In genomic region chr7:68382187-68382586, GRCm38 (mm10) we compare ENCODE assay signal across 13 mouse cellular contexts.
DNase-seq lines count a peak whose midpoint lies in the region; ATAC-seq lines count a peak whose summit lies in the region.
"Had no signal": no experiment of that assay in that cellular context is flagged by ENCODE, and none has a peak within 500 bp of the region (broad histone marks: within the 10 kb centered on the region; RNA-seq: fewer than 3 reads in every experiment).

No protein-coding gene starts in this region.

- no peak for DNase-seq in heart, adult 8-10 months (ENCODE audit: low spot score)
- no peak for DNase-seq in lung, postnatal 25 days (ENCODE audit: low spot score)
- peak; percentile 77 for DNase-seq in retina, postnatal 1 day
- no peak for DNase-seq in urinary bladder, postnatal 14 days (ENCODE audit: low spot score)
- DNase-seq in ovary, postnatal 36 days (ENCODE audit: low spot score), result no peak
- DNase-seq: adrenal gland, adult 8-10 months; cerebellum, adult 18-20 months; thymus, postnatal 14 days had no signal

- H3K27me3 ChIP-seq in heart, embryonic 13.5 days (replicated peaks), result peaks cover 27% of the 10 kb centered on the region
- H3K27me3 ChIP-seq in lung, embryonic 15.5 days, result no peaks in the 10 kb centered on the region; the same call in 1 of the 2 replicates
- H3K27me3 ChIP-seq in intestine, embryonic 16.5 days (replicated peaks; ENCODE audit: control insufficient read depth, insufficient read depth, low read length), result no peaks in the 10 kb centered on the region
- H3K27me3 ChIP-seq: embryonic facial prominence, embryonic 13.5 days had no signal

- no peak overlapping the region for H3K9ac ChIP-seq in heart, embryonic 13.5 days
- no peak overlapping the region for H3K9ac ChIP-seq in lung, embryonic 15.5 days
- no peak overlapping the region for H3K9ac ChIP-seq in intestine, embryonic 16.5 days (ENCODE audit: low read depth, low read length)
- H3K9ac ChIP-seq: embryonic facial prominence, embryonic 13.5 days had no signal

- no peak overlapping the region for H3K4me3 ChIP-seq in heart, embryonic 13.5 days
- no peak overlapping the region for H3K4me3 ChIP-seq in lung, embryonic 15.5 days
- no peak overlapping the region for H3K4me3 ChIP-seq in intestine, embryonic 16.5 days (ENCODE audit: low read length)
- H3K4me3 ChIP-seq: embryonic facial prominence, embryonic 13.5 days had no signal

- H3K4me2 ChIP-seq in heart, embryonic 13.5 days, result peak overlapping the region; percentile 46
- no peak overlapping the region; the same call in 1 of the 2 replicates for H3K4me2 ChIP-seq in lung, embryonic 15.5 days
- 0 out of 2 replicates have a peak overlapping the region, but pooled peaks have one; percentile 5 for H3K4me2 ChIP-seq in intestine, embryonic 16.5 days (ENCODE audit: low read depth, low read length)
- H3K4me2 ChIP-seq: embryonic facial prominence, embryonic 13.5 days had no signal

- no peaks in the 10 kb centered on the region for H3K9me3 ChIP-seq in heart, embryonic 13.5 days
- no peaks in the 10 kb centered on the region for H3K9me3 ChIP-seq in lung, embryonic 15.5 days
- no peaks in the 10 kb centered on the region for H3K9me3 ChIP-seq in intestine, embryonic 16.5 days (ENCODE audit: control insufficient read depth, low read length)
- H3K9me3 ChIP-seq: embryonic facial prominence, embryonic 13.5 days had no signal

- H3K4me1 ChIP-seq in heart, embryonic 13.5 days, result peaks cover 20% of the 10 kb centered on the region
- H3K4me1 ChIP-seq in lung, embryonic 15.5 days, result peaks cover 9% of the 10 kb centered on the region
- H3K4me1 ChIP-seq in intestine, embryonic 16.5 days (ENCODE audit: control insufficient read depth, insufficient read depth, low read length), result no peaks in the 10 kb centered on the region

- no peaks in the 10 kb centered on the region for H3K36me3 ChIP-seq in heart, embryonic 13.5 days
- no peaks in the 10 kb centered on the region for H3K36me3 ChIP-seq in lung, embryonic 15.5 days
- H3K36me3 ChIP-seq in intestine, embryonic 16.5 days (ENCODE audit: control insufficient read depth, insufficient read depth, low read length), result no peaks in the 10 kb centered on the region
- H3K36me3 ChIP-seq: embryonic facial prominence, embryonic 13.5 days had no signal

- ATAC-seq in heart, embryonic 13.5 days (ENCODE audit: extremely low read depth, insufficient number of reproducible peaks, low FRiP score, low TSS enrichment), result no peak
- peak; percentile 58; the same call in 1 of the 2 replicates for ATAC-seq in lung, embryonic 15.5 days (ENCODE audit: borderline replicate concordance, extremely low read depth, low FRiP score, low TSS enrichment)
- no peak for ATAC-seq in intestine, embryonic 16.5 days

- H3K27ac ChIP-seq in heart, embryonic 13.5 days (replicated peaks), result no peak overlapping the region
- H3K27ac ChIP-seq in lung, embryonic 15.5 days, result no peak overlapping the region
- H3K27ac ChIP-seq in intestine, embryonic 16.5 days (ENCODE audit: low read length), result no peak overlapping the region
- H3K27ac ChIP-seq: embryonic facial prominence, embryonic 13.5 days; macrophage had no signal

- 13% methylated on average over 9 of the region's 9 CpGs for WGBS in heart, embryonic 13.5 days
- 16% methylated on average over 9 of the region's 9 CpGs for WGBS in lung, embryonic 15.5 days
- WGBS in intestine, embryonic 16.5 days, result 19% methylated on average over 9 of the region's 9 CpGs
